Mouse (Mus musculus) hindbrain, embryonic 15.5 days (tissue): ENCODE data around the gene Arhgap22. TPM values are rescaled to one million over a fixed set of nuclear protein-coding genes. Genes with fewer than 3 reads are reported as not detected.
A peak's percentile ranks its signal among the peaks of the same experiment; 100 is the strongest.

Source experiments
- ATAC-seq: fragments of 200-750 bp; cut with Nextera tagmentation; 2 replicates; pipeline ENCODE4 v1.8.0; 2017; ENCODE audit warnings: low read depth, moderate number of reproducible peaks, moderate TSS enrichment; ENCODE audit not compliant: low FRiP score
- H3K27ac ChIP-seq: fragments of 300-500 bp; sonication (generic); replicated peaks from 2 replicates; pipeline ENCODE4 v1.5.1; 2015; ENCODE audit warnings: mild to moderate bottlenecking, inconsistent platforms
- H3K27me3 ChIP-seq: fragments of 300-500 bp; sonication (generic); 2 replicates; pipeline ENCODE4 v1.6.1; 2015; ENCODE audit warnings: control low read depth, inconsistent platforms
- H3K36me3 ChIP-seq: fragments of 300-500 bp; sonication (generic); 2 replicates; pipeline ENCODE4 v1.6.1; 2015; ENCODE audit warnings: control low read depth, inconsistent platforms
- H3K4me1 ChIP-seq: fragments of 300-500 bp; sonication (generic); replicated peaks from 2 replicates; pipeline ENCODE4 v1.6.1; 2015; ENCODE audit warnings: control low read depth, inconsistent platforms
- H3K4me2 ChIP-seq: fragments of 300-500 bp; sonication (generic); 2 replicates; pipeline ENCODE4 v1.6.1; 2015; ENCODE audit warnings: moderate library complexity, mild to moderate bottlenecking, inconsistent platforms
- H3K4me3 ChIP-seq: fragments of 300-500 bp; sonication (generic); 2 replicates; pipeline ENCODE4 v1.5.1; 2015; ENCODE audit warnings: mild to moderate bottlenecking, inconsistent platforms
- H3K9ac ChIP-seq: fragments of 300-500 bp; sonication (generic); 2 replicates; pipeline ENCODE4 v1.6.1; 2015; ENCODE audit warnings: inconsistent platforms
- H3K9me3 ChIP-seq: fragments of 300-500 bp; sonication (generic); 2 replicates; pipeline ENCODE4 v1.6.1; 2016; ENCODE audit warnings: control low read depth, inconsistent platforms
- WGBS: fragments of 180-500 bp; shearing (Covaris S2); methylation state at CpG from one replicate; pipeline ENCODE4 v1.1.7; 2015; 5-methylcytosine and 5-hydroxymethylcytosine counted together
- polyA plus RNA-seq: library from polyadenylated mRNA; unstranded; fragments of >200 nt; fragmentation: Nextera tagmentation; extraction: Ambion mirVana; gene quantifications from 2 replicates; pipeline ENCODE4 v1.2.1, GENCODE M21; 2015

Gene Arhgap22
- polyA plus RNA-seq, 1 experiment from 2014 or later: 2.6 TPM

DNA sequence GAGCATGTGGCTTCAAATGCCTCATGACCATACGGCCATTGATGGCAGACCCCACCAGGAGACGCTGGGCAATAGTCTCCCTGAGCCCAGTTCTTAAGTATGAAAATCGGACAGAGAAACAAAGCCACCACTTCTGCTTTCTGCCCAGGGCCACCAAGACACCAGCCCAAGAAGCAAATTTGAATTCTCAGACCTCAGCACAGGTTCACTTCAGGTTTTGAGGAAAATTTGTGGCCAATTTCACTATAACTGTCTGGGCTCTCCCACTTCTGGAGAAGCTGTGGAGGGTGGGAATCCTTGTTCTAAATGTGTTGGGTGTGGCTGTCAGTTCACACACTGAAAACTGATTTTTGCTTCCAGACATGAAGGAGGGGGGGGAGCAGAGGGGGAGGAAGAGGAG is 19.6 kb upstream of the Arhgap22 start:
- Histone ChIP-seq H3K4me2 (no peak overlapping the region), H3K4me1 (no peaks in the 10 kb centered on the region), H3K4me3 (no peak overlapping the region), H3K27ac (no peak overlapping the region), H3K27me3 (no peaks in the 10 kb centered on the region), H3K9me3 (no peaks in the 10 kb centered on the region), H3K9ac (no peak overlapping the region), H3K36me3 (no peaks in the 10 kb centered on the region)
- ATAC-seq: no peak
- 76% methylated on average over 3 of the region's 3 CpGs for WGBS

DNA sequence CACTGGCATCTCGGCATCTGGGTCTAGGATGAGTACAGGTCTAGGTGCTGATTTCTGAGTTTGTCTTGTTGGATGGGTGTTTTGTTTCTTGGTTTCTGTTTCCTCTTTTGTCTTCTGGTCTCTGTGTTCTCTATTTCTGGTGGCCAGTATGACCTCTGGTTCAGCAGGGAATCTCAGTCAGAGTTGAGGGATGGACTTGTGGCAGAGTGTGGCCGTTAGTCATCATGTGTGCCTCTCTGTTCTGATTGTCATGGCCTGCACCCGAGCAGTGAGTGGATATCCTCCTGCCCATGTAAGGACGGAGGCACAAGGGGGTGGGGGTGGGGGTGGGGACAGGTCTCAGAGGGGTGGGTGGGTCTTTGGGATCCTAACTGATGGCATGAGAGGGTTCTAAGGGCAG is 11.7 kb upstream of the Arhgap22 start:
- no peaks in the 10 kb centered on the region for H3K36me3 ChIP-seq
- H3K9me3 ChIP-seq: no peaks in the 10 kb centered on the region
- no peak overlapping the region for H3K4me2 ChIP-seq
- 84% methylated on average over 4 of the region's 4 CpGs for WGBS
- no peaks in the 10 kb centered on the region for H3K4me1 ChIP-seq
- no peak overlapping the region for H3K4me3 ChIP-seq
- H3K27ac ChIP-seq: no peak overlapping the region
- H3K27me3 ChIP-seq: no peaks in the 10 kb centered on the region
- no peak overlapping the region for H3K9ac ChIP-seq
- ATAC-seq: no peak

DNA sequence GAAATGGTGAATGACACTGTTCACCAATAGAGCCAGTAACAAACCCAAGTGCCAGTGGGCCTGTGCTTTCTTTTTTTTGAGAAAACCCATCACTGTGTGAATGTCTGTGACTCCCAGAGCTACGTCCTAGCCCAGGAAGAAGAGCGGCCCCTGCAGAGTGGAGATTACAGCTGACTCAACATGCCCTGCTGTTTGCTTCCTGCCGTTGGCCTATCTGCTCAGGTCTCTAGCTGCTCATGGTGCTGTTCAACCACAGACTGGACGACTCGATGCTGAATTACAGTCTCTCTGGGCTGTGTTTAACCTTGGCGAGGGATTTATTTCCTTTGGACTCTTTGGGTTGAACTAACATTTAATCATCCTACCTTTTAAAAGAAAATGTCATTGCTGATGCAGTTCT is 10.9 kb upstream of the Arhgap22 start:
- Histone ChIP-seq H3K27ac (no peak overlapping the region), H3K27me3 (no peaks in the 10 kb centered on the region), H3K9ac (no peak overlapping the region), H3K9me3 (no peaks in the 10 kb centered on the region), H3K36me3 (no peaks in the 10 kb centered on the region), H3K4me1 (no peaks in the 10 kb centered on the region), H3K4me3 (no peak overlapping the region), H3K4me2 (no peak overlapping the region)
- WGBS: 85% methylated on average over 6 of the region's 6 CpGs
- no peak for ATAC-seq

DNA sequence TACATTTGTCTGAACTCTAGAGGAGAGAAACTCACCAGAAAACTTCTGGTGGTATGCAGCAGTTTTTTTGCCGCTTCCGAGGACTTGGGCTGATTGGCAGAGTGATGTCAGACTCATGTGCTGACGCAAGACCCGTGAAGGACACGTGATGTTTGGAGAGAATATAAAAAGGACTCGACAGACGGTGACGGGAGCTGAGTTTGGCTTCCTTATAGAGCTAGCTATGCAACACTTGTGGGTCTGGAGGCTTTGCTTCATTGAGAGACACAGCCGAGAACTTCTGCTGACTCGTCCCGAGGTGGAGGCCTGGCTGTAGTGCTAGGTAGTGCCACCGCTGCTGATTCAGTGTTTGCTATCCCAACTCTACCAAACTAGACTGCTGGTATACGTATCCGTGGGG is 10.0 kb upstream of the Arhgap22 start:
- ATAC-seq: no peak
- Histone ChIP-seq H3K27ac (no peak overlapping the region), H3K36me3 (no peaks in the 10 kb centered on the region), H3K9me3 (no peaks in the 10 kb centered on the region), H3K27me3 (peaks cover 3% of the 10 kb centered on the region; the same call in 1 of the 2 replicates), H3K4me3 (no peak overlapping the region), H3K4me1 (no peaks in the 10 kb centered on the region), H3K9ac (no peak overlapping the region), H3K4me2 (no peak overlapping the region)
- 92% methylated on average over 14 of the region's 14 CpGs for WGBS

DNA sequence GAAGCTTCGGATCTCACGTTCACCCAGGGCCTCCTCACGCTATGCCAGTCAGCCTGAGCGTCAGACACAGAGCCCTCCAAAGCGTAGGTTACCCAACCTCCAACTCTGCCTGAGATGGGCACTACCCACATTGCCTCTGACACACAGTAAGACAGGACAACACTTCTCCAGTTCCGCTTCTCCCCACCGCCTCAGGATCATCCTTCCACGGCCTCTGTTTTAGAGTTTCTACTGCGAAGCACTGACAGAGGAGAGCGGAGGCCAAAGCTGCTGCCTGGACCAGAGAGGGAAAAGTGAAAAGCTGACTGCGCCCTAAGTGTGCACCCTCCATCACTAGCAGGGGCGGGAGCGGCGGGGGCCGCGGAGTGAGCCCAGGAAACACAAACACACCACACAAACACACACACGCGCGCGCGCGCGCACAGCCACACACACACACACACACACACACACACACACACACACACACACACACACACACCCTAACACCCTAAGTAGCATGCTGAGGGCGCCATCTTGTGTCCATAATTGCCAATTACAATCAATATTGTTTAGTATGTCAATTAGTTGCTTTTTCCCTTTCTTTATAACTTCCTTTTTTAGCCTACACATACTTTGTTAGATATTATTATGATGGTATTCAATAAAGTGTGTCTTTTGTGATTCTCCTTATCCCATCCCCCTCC is 8.4 kb upstream of the Arhgap22 start:
- Histone ChIP-seq H3K4me2 (peak overlapping the region; percentile 49), H3K27me3 (peaks cover 3% of the 10 kb centered on the region; the same call in 1 of the 2 replicates), H3K36me3 (no peaks in the 10 kb centered on the region), H3K4me1 (no peaks in the 10 kb centered on the region), H3K4me3 (peak overlapping the region; percentile 7; the same call in 1 of the 2 replicates), H3K9me3 (no peaks in the 10 kb centered on the region), H3K9ac (no peak overlapping the region), H3K27ac (no peak overlapping the region)
- ATAC-seq: peak; percentile 65; the same call in 1 of the 2 replicates
- 33% methylated on average over 24 of the region's 24 CpGs for WGBS

GRCm38 (mm10) chr14:33207011-33207410 is 6.8 kb upstream of the Arhgap22 start:
- no peaks in the 10 kb centered on the region for H3K36me3 ChIP-seq
- no peak overlapping the region for H3K4me2 ChIP-seq
- ATAC-seq: no peak
- H3K27me3 ChIP-seq: peaks cover 3% of the 10 kb centered on the region; the same call in 1 of the 2 replicates
- no peaks in the 10 kb centered on the region for H3K4me1 ChIP-seq
- no peak overlapping the region for H3K27ac ChIP-seq
- H3K4me3 ChIP-seq: no peak overlapping the region
- no peak overlapping the region for H3K9ac ChIP-seq
- no peaks in the 10 kb centered on the region for H3K9me3 ChIP-seq
- WGBS: 13% methylated on average over 2 of the region's 2 CpGs

- H3K9me3 ChIP-seq: no peaks in the 10 kb centered on the region
- H3K4me3 ChIP-seq: no peak overlapping the region
- 41% methylated on average over 5 of the region's 5 CpGs for WGBS
- H3K9ac ChIP-seq: no peak overlapping the region
- no peak overlapping the region for H3K27ac ChIP-seq
- no peak overlapping the region for H3K4me2 ChIP-seq
- peaks cover 3% of the 10 kb centered on the region; the same call in 1 of the 2 replicates for H3K27me3 ChIP-seq
- H3K4me1 ChIP-seq: no peaks in the 10 kb centered on the region
- H3K36me3 ChIP-seq: no peaks in the 10 kb centered on the region
- ATAC-seq: no peak
These were observed 5.5 kb upstream of the Arhgap22 start for GRCm38 (mm10) chr14:33208331-33208730.

GRCm38 (mm10) chr14:33210806-33211205 is 3.0 kb upstream of the Arhgap22 start:
- Histone ChIP-seq H3K4me2 (no peak overlapping the region), H3K27me3 (peaks cover 12% of the 10 kb centered on the region), H3K4me3 (no peak overlapping the region), H3K36me3 (no peaks in the 10 kb centered on the region), H3K9me3 (no peaks in the 10 kb centered on the region), H3K9ac (no peak overlapping the region), H3K27ac (no peak overlapping the region), H3K4me1 (peaks cover 6% of the 10 kb centered on the region; the same call in 1 of the 2 replicates)
- WGBS: 83% methylated on average over 8 of the region's 8 CpGs
- ATAC-seq: no peak

DNA sequence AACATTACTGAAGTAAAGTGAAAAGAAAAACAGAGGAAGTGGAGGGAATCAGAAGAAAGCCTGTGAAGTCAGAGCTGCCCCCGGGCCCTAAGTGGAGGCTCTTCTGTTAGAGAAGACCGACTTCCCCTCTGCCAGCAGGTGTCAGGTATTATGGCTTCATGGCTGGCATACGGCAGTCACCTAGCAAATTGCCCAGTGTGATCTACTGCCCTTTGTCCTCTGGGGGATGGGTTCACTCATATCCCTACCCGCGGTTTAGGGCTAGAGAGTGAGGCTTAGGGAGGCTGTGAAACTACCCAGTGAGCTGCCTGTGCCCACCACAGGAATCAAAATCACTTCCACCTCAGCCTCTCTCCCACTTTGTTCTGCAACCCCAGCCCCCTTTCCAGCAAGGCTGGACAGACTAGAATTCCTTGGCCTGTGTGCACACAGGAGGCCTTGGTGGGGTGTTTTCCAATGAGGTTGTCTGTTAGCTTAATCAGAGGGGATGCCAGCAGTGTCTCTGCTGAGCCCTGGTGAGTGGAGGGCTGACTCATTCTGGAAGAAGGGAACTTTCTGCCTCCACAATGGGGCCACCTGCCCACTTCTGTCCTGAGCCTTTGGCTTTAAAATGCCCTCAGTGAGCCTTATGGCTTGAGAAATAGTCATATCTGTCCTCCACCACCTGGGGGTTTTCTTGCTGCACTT is 1.4 kb upstream of the Arhgap22 start:
- WGBS: 76% methylated on average over 5 of the region's 5 CpGs
- Histone ChIP-seq H3K4me1 (peaks cover 6% of the 10 kb centered on the region; the same call in 1 of the 2 replicates), H3K36me3 (no peaks in the 10 kb centered on the region), H3K9ac (no peak overlapping the region), H3K27ac (no peak overlapping the region), H3K9me3 (no peaks in the 10 kb centered on the region), H3K4me2 (no peak overlapping the region), H3K4me3 (no peak overlapping the region), H3K27me3 (peaks cover 16% of the 10 kb centered on the region)
- no peak for ATAC-seq

GRCm38 (mm10) chr14:33212958-33213309 is 892 bp upstream of the Arhgap22 start:
- H3K4me3 ChIP-seq: no peak overlapping the region
- no peak overlapping the region for H3K27ac ChIP-seq
- H3K4me2 ChIP-seq: no peak overlapping the region
- no peaks in the 10 kb centered on the region for H3K36me3 ChIP-seq
- no peak for ATAC-seq
- H3K4me1 ChIP-seq: peaks cover 6% of the 10 kb centered on the region; the same call in 1 of the 2 replicates
- H3K27me3 ChIP-seq: peaks cover 16% of the 10 kb centered on the region
- no peaks in the 10 kb centered on the region for H3K9me3 ChIP-seq
- 88% methylated on average over 12 of the region's 12 CpGs for WGBS
- no peak overlapping the region for H3K9ac ChIP-seq

GRCm38 (mm10) chr14:33214767-33215128 is 922 bp downstream of the Arhgap22 start:
- no peak overlapping the region for H3K4me2 ChIP-seq
- no peak overlapping the region for H3K9ac ChIP-seq
- no peak overlapping the region for H3K4me3 ChIP-seq
- ATAC-seq: peak; percentile 31; the same call in 1 of the 2 replicates
- no peaks in the 10 kb centered on the region for H3K36me3 ChIP-seq
- WGBS: 32% methylated on average over 4 of the region's 4 CpGs
- H3K27me3 ChIP-seq: peaks cover 13% of the 10 kb centered on the region; the same call in 1 of the 2 replicates
- H3K9me3 ChIP-seq: no peaks in the 10 kb centered on the region
- peaks cover 6% of the 10 kb centered on the region; the same call in 1 of the 2 replicates for H3K4me1 ChIP-seq
- no peak overlapping the region for H3K27ac ChIP-seq

- no peak overlapping the region for H3K4me3 ChIP-seq
- H3K27me3 ChIP-seq: peaks cover 13% of the 10 kb centered on the region; the same call in 1 of the 2 replicates
- no peak overlapping the region for H3K27ac ChIP-seq
- no peak for ATAC-seq
- WGBS: 81% methylated on average over 1 of the region's 1 CpGs
- no peaks in the 10 kb centered on the region for H3K9me3 ChIP-seq
- H3K4me2 ChIP-seq: no peak overlapping the region
- peaks cover 6% of the 10 kb centered on the region; the same call in 1 of the 2 replicates for H3K4me1 ChIP-seq
- no peak overlapping the region for H3K9ac ChIP-seq
- H3K36me3 ChIP-seq: no peaks in the 10 kb centered on the region
These were observed 1.3 kb downstream of the Arhgap22 start for GRCm38 (mm10) chr14:33215163-33215562.
